Mouse (Mus musculus) heart, postnatal 0 days (tissue): Measurements from ENCODE around the gene Ttc6. TPM values are rescaled to one million over a fixed set of nuclear protein-coding genes. Genes with fewer than 3 reads are reported as not detected.

ENCODE experiments used
- ATAC-seq: fragments of 200-750 bp; cut with Nextera tagmentation; 2 replicates; pipeline ENCODE4 v1.8.0; 2017; ENCODE audit warnings: low read depth, moderate number of reproducible peaks, moderate library complexity; ENCODE audit not compliant: insufficient read depth
- DNase-seq: peaks from one replicate; pipeline ENCODE4 v3.0.0-alpha.2; 2016; ENCODE audit warnings: low spot score
- H3K27ac ChIP-seq: fragments of 300-500 bp; sonication (generic); 2 replicates; pipeline ENCODE4 v1.5.1; 2014; ENCODE audit warnings: low read depth, mild to moderate bottlenecking
- H3K27me3 ChIP-seq: fragments of 300-500 bp; sonication (generic); 2 replicates; pipeline ENCODE4 v1.6.1; 2014; ENCODE audit warnings: low read length, mixed read lengths; ENCODE audit not compliant: control insufficient read depth, insufficient read depth
- H3K36me3 ChIP-seq: fragments of 300-500 bp; sonication (generic); replicated peaks from 2 replicates; pipeline ENCODE4 v1.6.1; 2014; ENCODE audit warnings: low read length, mixed read lengths; ENCODE audit not compliant: control insufficient read depth, insufficient read depth
- H3K4me1 ChIP-seq: fragments of 300-500 bp; sonication (generic); 2 replicates; pipeline ENCODE4 v1.6.1; 2014; ENCODE audit warnings: antibody characterized with exemption; ENCODE audit not compliant: control insufficient read depth, insufficient read depth
- H3K4me2 ChIP-seq: fragments of 300-500 bp; sonication (generic); 2 replicates; pipeline ENCODE4 v1.6.1; 2014; ENCODE audit warnings: low read depth, mild to moderate bottlenecking, low read length, moderate library complexity
- H3K4me3 ChIP-seq: fragments of 300-500 bp; sonication (generic); 2 replicates; pipeline ENCODE4 v1.5.1; 2014; ENCODE audit warnings: low read depth, low read length
- H3K9ac ChIP-seq: fragments of 300-500 bp; sonication (generic); replicated peaks from 2 replicates; pipeline ENCODE4 v1.6.1; 2014; ENCODE audit warnings: low read depth, low read length, mixed read lengths
- H3K9me3 ChIP-seq: fragments of 300-500 bp; sonication (generic); replicated peaks from 2 replicates; pipeline ENCODE4 v1.6.1; 2016; ENCODE audit warnings: low read length; ENCODE audit not compliant: control insufficient read depth
- CTCF ChIP-seq: IDR thresholded peaks from 2 replicates; pipeline ENCODE4 v1.5.1; 2016; ENCODE audit warnings: antibody characterized with exemption, control low read depth, low read depth
- EP300 ChIP-seq: IDR thresholded peaks from 2 replicates; pipeline ENCODE4 v1.6.1; 2016; ENCODE audit warnings: antibody characterized with exemption, low read depth
- WGBS: fragments of 180-500 bp; shearing (Covaris S2); extraction: QIAGEN DNeasy Blood & Tissue Kit; methylation state at CpG from one replicate; pipeline ENCODE4 v1.1.7; 2014; 5-methylcytosine and 5-hydroxymethylcytosine counted together
- polyA plus RNA-seq: library from polyadenylated mRNA; unstranded; fragments of >200 nt; fragmentation: Nextera tagmentation; extraction: Ambion mirVana; gene quantifications from 2 replicates; pipeline ENCODE4 v1.2.1, GENCODE M21; 2015
- total RNA-seq: library from RNA; depleted of rRNA; stranded (reverse); fragments of >200 nt; gene quantifications from 2 replicates; pipeline ENCODE4 v1.2.3, GENCODE M21; 2014; ENCODE audit warnings: low replicate concordance

The Ttc6 gene
- total and polyA plus RNA-seq, 2 experiments from 2014 or later, result 0.15 TPM; not detected in 1

DNA sequence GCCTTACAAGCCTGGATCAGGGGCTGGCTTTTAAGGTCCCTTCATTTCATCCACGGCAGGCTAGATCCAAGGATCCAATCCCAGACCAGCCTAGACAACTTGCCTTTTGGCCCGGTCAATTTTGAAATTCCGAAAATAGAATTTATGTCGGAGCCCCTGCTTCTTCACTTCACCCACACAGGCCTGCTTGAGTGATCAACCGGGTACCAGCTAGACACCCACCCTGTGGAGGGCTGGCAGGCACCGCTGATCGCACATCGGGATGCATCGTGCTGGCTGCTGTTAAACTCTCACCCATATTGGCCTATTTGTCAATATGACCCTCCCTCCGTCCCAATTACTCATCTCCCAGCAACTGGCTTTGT lies 20.3 kb upstream of the Ttc6 start:
- ATAC-seq (no peak), DNase-seq (no peak)
- Histone ChIP-seq H3K9ac (no peak overlapping the region), H3K4me1 (no peaks in the 10 kb centered on the region), H3K9me3 (no peaks in the 10 kb centered on the region), H3K4me2 (no peak overlapping the region), H3K36me3 (no peaks in the 10 kb centered on the region), H3K27me3 (peaks cover 96% of the 10 kb centered on the region), H3K27ac (no peak overlapping the region), H3K4me3 (no peak overlapping the region)
- 6% methylated on average over 10 of the region's 10 CpGs for WGBS
- TF ChIP-seq EP300 (no peak), CTCF (no peak)

DNA sequence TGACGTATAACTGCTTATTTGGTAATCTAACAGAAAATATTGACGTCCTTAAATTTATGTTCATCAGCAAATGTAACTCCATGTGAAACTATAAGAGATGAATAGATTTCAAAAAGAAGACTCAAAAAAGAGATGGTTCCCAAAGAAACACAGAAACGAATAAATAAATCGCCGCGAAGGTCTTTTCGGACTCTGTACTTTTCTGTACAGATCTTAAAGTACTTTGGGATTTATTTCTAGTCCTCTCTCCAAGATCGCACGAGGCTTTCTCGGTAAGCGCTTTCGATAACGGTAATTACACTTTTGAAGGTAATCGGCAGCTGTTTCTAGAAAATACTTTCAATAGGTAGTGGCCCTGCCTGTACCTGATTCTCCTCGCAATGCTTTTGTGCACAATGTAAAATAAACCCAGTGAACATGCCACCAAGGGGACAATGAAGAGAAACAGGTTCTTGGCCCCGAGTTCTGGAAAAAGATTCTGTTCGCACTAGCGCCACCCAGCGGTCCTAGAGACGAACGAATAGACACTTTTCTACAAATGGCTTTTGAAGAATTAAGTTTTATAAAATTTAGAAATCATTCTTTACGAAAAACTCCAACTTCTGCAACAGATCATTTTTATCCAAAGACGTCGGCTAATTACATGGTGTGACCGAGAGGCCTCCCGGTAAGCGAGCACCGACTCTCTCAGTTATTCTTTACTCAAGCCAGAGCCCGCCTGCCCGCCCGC lies 19.1 kb upstream of the Ttc6 start:
- DNase-seq, result peak; percentile 52
- Histone ChIP-seq H3K4me1 (no peaks in the 10 kb centered on the region), H3K27ac (no peak overlapping the region), H3K4me3 (peak overlapping the region; percentile 48), H3K9ac (no peak overlapping the region), H3K9me3 (no peaks in the 10 kb centered on the region), H3K27me3 (peaks cover 96% of the 10 kb centered on the region), H3K36me3 (no peaks in the 10 kb centered on the region), H3K4me2 (peak overlapping the region; percentile 70)
- 2% methylated on average over 31 of the region's 31 CpGs for WGBS
- peak; percentile 19; the same call in 1 of the 2 replicates for ATAC-seq
- TF ChIP-seq CTCF (peak; percentile 43), EP300 (no peak)

DNA sequence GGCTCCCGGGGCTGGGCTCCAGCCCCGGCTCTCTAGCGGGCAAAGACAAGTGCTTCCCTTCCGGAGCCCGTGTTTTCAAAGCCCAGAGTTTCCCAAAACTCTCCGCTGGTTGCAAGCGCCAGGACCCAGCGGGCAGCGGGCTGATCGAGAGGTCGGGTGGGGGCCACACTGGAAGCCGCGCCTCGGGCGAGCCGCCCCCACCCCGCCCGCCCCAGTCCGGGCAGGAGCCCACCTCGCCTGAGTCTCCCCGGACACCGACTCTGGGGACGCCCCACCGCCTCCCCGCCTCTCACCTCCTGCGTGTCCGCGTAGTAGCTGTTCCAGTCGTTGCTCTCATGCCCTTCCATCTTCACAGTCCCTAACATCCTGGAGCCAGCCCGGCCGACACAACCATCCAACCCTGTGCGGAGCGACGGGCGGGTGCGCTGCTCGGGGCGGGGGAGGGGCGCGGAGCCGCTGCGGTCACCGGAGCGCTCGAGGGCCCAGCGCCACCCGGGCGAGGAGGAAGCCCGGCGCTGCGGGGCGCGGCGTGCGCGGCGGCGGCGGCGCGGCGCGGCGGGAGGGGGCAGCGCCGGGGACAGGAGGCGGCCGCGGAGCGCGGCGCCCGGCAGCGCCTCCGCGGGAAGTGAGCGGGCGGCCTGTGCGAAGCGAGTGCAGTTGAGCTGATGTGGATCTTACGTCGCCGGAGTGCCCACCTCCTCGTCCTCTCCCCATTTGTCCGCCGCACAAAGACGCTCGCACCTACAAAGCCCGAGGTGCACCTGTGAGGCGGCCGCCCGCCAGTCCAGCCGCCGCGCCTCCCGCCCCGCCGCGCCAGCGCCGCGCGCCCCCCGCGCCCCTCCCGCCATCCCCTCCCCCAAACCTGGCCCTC lies 18.3 kb upstream of the Ttc6 start:
- WGBS, result under 1% methylated on average over 82 of the region's 106 CpGs

DNA sequence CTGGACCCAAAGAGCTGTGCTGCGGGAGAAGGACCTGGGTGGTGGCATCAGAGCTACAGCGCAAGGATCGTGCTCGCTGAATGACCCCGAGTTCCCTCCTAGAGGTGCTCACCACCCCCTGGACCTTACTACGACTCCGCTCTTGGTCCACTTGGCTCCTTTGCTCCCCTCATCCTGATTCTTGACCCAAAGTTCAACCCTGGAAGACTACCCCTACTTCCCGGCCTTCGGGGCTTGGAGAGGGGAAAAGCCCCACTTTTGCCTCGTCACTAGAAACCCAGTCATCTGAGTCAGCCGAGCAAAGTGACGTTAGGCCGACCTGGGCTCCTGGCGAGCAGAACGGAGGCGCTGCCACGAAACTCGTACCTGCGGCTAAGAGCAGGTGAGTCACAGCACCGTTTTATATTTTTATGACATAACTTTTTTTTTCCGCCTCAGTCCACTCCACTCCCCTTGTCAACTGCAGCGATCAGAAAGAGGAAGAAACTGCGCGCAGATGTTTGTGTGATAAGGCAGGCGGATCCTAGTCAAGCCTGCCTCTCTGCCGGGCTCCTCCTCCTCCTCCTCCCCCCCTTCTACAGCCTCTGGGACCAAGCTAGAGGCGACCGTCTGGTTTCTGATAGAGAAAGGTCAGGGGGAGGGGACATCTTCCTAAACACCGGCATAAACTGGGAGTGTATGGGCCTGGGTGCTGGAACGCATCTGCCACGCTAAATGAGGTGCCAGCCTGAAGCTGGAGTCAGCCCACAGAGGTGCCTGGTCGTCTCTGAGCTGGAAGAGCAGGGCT lies 17.3 kb upstream of the Ttc6 start, which contains the start of gene Foxa1:
Gene Foxa1 (minus strand): TSS at position 502 of the 787 bp plus-strand sequence.
- Histone ChIP-seq H3K4me2 (peak within 1 kb of the TSS; percentile 70), H3K27ac (no peak within 1 kb of the TSS), H3K36me3 (no peaks in the 10 kb centered on the region), H3K9ac (no peak within 1 kb of the TSS), H3K9me3 (no peaks in the 10 kb centered on the region), H3K4me3 (peak within 1 kb of the TSS; percentile 48), H3K27me3 (peaks cover 99% of the 10 kb centered on the region), H3K4me1 (no peaks in the 10 kb centered on the region)
- TF ChIP-seq EP300 (no peak), CTCF (no peak)
- WGBS, result 2% methylated on average over 32 of the region's 32 CpGs
- ATAC-seq, result no peak
- DNase-seq, result no peak

More for the DNA sequence above, 18.3 kb upstream of the Ttc6 start:
- Histone ChIP-seq H3K4me2 (peak overlapping the region; percentile 70), H3K4me1 (no peaks in the 10 kb centered on the region), H3K36me3 (no peaks in the 10 kb centered on the region), H3K9me3 (no peaks in the 10 kb centered on the region), H3K9ac (no peak overlapping the region), H3K27me3 (peaks cover 99% of the 10 kb centered on the region), H3K27ac (no peak overlapping the region), H3K4me3 (peak overlapping the region; percentile 48)
- DNase-seq (no peak), ATAC-seq (peak; percentile 25; the same call in 1 of the 2 replicates)
- TF ChIP-seq CTCF, result no peak
- TF ChIP-seq EP300, result no peak

DNA sequence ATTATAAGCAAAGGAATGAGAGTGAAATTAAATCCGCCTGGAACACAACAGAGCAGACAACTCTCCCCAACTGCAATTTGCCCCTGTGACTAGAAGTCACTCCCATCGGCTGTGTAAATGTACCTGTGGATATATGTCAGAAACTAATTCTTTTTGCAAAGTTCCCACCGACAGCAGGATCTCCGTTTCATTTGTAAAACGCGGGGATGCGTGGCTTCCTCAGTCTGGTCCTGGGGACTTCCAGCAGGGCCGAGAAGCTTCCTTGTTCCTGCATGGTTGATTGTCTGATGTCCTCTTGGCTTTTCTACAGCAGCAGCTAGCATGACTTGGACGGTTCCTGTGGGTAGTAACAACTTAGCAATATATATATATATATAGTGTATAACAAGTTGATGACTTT lies 16.0 kb upstream of the Ttc6 start:
- no peak overlapping the region for H3K9ac ChIP-seq
- H3K4me3 ChIP-seq, result no peak overlapping the region

More for the DNA sequence above, 16.0 kb upstream of the Ttc6 start:
- H3K36me3 ChIP-seq, result no peaks in the 10 kb centered on the region
- H3K27me3 ChIP-seq, result peaks cover 99% of the 10 kb centered on the region
- H3K4me1 ChIP-seq, result no peaks in the 10 kb centered on the region
- ATAC-seq, result no peak
- DNase-seq, result no peak
- H3K27ac ChIP-seq, result no peak overlapping the region
- H3K9me3 ChIP-seq, result no peaks in the 10 kb centered on the region
- H3K4me2 ChIP-seq, result no peak overlapping the region
- TF ChIP-seq CTCF, result no peak
- TF ChIP-seq EP300, result no peak
- WGBS, result 10% methylated on average over 9 of the region's 9 CpGs
